Mouse (Mus musculus) central nervous system, embryonic 18 days (tissue): ENCODE results near the gene Crocc. TPM values are rescaled to one million over a fixed set of nuclear protein-coding genes. Genes with fewer than 3 reads are reported as not detected.

Experiments
- polyA plus RNA-seq: library from polyadenylated mRNA; depleted of rRNA; stranded (reverse); fragments of >200 nt; gene quantifications from 2 replicates; pipeline ENCODE4 v1.2.3, GENCODE M21; 2012; rRNA removed

Crocc gene
- polyA plus RNA-seq, result 35.1 and 35.4 TPM in 2 replicates

GRCm38 (mm10) chr4:141060426-141061301 lies at the start of gene Crocc:
Gene Crocc, minus strand, starts transcription at chr4:141060550.

GRCm38 (mm10) chr4:141088033-141088432 lies 27.7 kb upstream of the Crocc start, which contains the start of gene Spata21:
Gene Spata21, plus strand, starts transcription at chr4:141088333.

GRCm38 (mm10) chr4:141077681-141078509 lies 17.5 kb upstream of the Crocc start, which contains the start of gene Necap2:
Gene Necap2, minus strand, starts transcription at chr4:141078357.

GRCm38 (mm10) chr4:141010118-141010517 lies 50.2 kb downstream of the Crocc start, which contains the start of gene Mfap2:
Gene Mfap2, plus strand, starts transcription at chr4:141010418.

GRCm38 (mm10) chr4:140986711-140987395 lies 73.5 kb downstream of the Crocc start, which contains the start of gene Atp13a2:
Gene Atp13a2, plus strand, starts transcription at chr4:140986873.

Other genes starting within 250 kb of the Crocc start
- gene Padi3, start 249.9 kb downstream of the Crocc start, polyA plus RNA-seq, result 0.01 TPM in 1 of 2 replicates, not detected in the other
- gene Padi1, start 214.8 kb downstream of the Crocc start, polyA plus RNA-seq, result 0.07 and 0.10 TPM in 2 replicates
- 0.66 and 1.4 TPM in 2 replicates for gene Padi2, start 154.2 kb downstream of the Crocc start, polyA plus RNA-seq
- 240 and 266 TPM in 2 replicates for gene Sdhb, start 99.3 kb downstream of the Crocc start, polyA plus RNA-seq
- 236 and 259 TPM in 2 replicates for gene Atp13a2, start 73.7 kb downstream of the Crocc start, polyA plus RNA-seq
- 96.4 and 101 TPM in 2 replicates for gene Mfap2, start 50.1 kb downstream of the Crocc start, polyA plus RNA-seq
- 55.3 and 58.8 TPM in 2 replicates for gene Necap2, start 17.8 kb upstream of the Crocc start, polyA plus RNA-seq
- 0.13 and 0.33 TPM in 2 replicates for gene Spata21, start 27.8 kb upstream of the Crocc start, polyA plus RNA-seq
- 28.0 and 28.2 TPM in 2 replicates for gene Szrd1, start 79.2 kb upstream of the Crocc start, polyA plus RNA-seq
- gene Fbxo42, start 87.4 kb upstream of the Crocc start, polyA plus RNA-seq, result 24.4 and 25.2 TPM in 2 replicates
- gene Rsg1, start 153.4 kb upstream of the Crocc start, polyA plus RNA-seq, result 5.0 and 5.1 TPM in 2 replicates
- 0.80 and 1.3 TPM in 2 replicates for gene Arhgef19, start 178.9 kb upstream of the Crocc start, polyA plus RNA-seq
- gene Epha2, start 240.7 kb upstream of the Crocc start, polyA plus RNA-seq, result 2.2 and 2.3 TPM in 2 replicates